9 mouse cellular contexts compared by ENCODE assay signal in the genomic region with DNA sequence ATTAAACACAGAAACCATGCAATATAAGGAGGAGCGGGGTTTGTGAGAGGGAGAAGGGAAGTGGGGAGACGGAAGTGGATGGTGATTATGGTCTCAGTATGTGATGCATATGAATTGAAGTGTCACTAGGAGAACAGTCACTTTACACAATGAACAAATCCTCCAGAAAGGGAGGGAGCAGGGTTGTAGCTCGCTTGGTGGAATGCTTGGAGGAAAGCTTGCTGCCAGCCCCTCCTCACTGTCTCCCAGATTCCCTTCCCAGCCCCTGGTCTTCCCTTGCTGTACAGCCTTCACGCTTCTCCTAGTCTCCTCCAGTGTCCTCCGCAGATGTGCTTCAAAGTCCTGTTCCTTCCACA. TPM values are rescaled to one million over a fixed set of nuclear protein-coding genes. Genes with fewer than 3 reads are reported as not detected.
DNase-seq lines count a peak whose midpoint lies in the region; ATAC-seq and TF ChIP-seq lines count a peak whose summit lies in the region.
"Had no signal": no experiment of that assay in that cellular context is flagged by ENCODE, and none has a peak within 500 bp of the region (broad histone marks: within the 10 kb centered on the region; RNA-seq: fewer than 3 reads in every experiment).

No protein-coding gene starts in this region.

- peak overlapping the region; percentile 34 for H3K4me2 ChIP-seq in forebrain, embryonic 11.5 days (ENCODE audit: low read depth, low read length, severe bottlenecking)
- H3K4me2 ChIP-seq in limb, embryonic 14.5 days (replicated peaks; ENCODE audit: low read depth, low read length, severe bottlenecking) = peak overlapping the region; percentile 53

- no peak overlapping the region for H3K9ac ChIP-seq in forebrain, embryonic 11.5 days (ENCODE audit: low read length)
- peak overlapping the region; percentile 40 for H3K9ac ChIP-seq in limb, embryonic 14.5 days (ENCODE audit: low read depth, low read length, severe bottlenecking)

- no peak overlapping the region for H3K27ac ChIP-seq in layer of hippocampus, adult 2 months
- H3K27ac ChIP-seq in forebrain, embryonic 11.5 days (ENCODE audit: low read depth, low read length) = no peak overlapping the region
- no peak overlapping the region for H3K27ac ChIP-seq in limb, embryonic 14.5 days (replicated peaks; ENCODE audit: low read depth, low read length)

- H3K9me3 ChIP-seq in forebrain, embryonic 11.5 days (ENCODE audit: control insufficient read depth, low read length) = no peaks in the 10 kb centered on the region
- no peaks in the 10 kb centered on the region for H3K9me3 ChIP-seq in limb, embryonic 14.5 days (ENCODE audit: control insufficient read depth, low read length)

- DNase-seq in layer of hippocampus, adult 2 months (ENCODE audit: low spot score in 2 of 2) = no peak
- DNase-seq in layer of hippocampus, postnatal 36 days = no peak
- DNase-seq in forebrain, embryonic 11.5 days (ENCODE audit: low spot score) = no peak
- no peak for DNase-seq in limb, embryonic 14.5 days (ENCODE audit: low spot score)
- peak; percentile 33 for DNase-seq in retina, postnatal 1 day
- DNase-seq in spleen, postnatal 10 days (ENCODE audit: low spot score in 2 of 2) = no peak
- no peak for DNase-seq in cerebellum, postnatal 10 days
- no peak for DNase-seq in left cerebral cortex, adult 9 months (ENCODE audit: low spot score in 2 of 2)
- DNase-seq: kidney, postnatal 10 days had no signal

- WGBS in forebrain, embryonic 11.5 days = 48% methylated on average over 5 of the region's 5 CpGs
- WGBS in limb, embryonic 14.5 days = 28% methylated on average over 5 of the region's 5 CpGs

- no peak for TF ChIP-seq POLR2A in limb, embryonic 14.5 days (IDR thresholded peaks at IDR 0.05; ENCODE audit: borderline replicate concordance, extremely low read depth, insufficient read depth, insufficient read length)

- no peaks in the 10 kb centered on the region; the same call in 1 of the 2 replicates for H3K27me3 ChIP-seq in forebrain, embryonic 11.5 days (ENCODE audit: control insufficient read depth, insufficient read depth, low read length)
- no peaks in the 10 kb centered on the region for H3K27me3 ChIP-seq in limb, embryonic 14.5 days (ENCODE audit: control insufficient read depth, insufficient read depth, low read length)

- no peaks in the 10 kb centered on the region for H3K36me3 ChIP-seq in forebrain, embryonic 11.5 days (ENCODE audit: control insufficient read depth, insufficient read depth, low read length)
- H3K36me3 ChIP-seq in limb, embryonic 14.5 days (ENCODE audit: control insufficient read depth, insufficient read depth, low read length) = no peaks in the 10 kb centered on the region

- no peak for ATAC-seq in forebrain, embryonic 11.5 days (replicated peaks; ENCODE audit: low FRiP score)
- no peak for ATAC-seq in limb, embryonic 14.5 days (ENCODE audit: low FRiP score, low read depth)

- no peak for TF ChIP-seq CTCF in layer of hippocampus, adult 2 months (conservative IDR thresholded peaks at IDR 0.05)

- H3K4me1 ChIP-seq in forebrain, embryonic 11.5 days (replicated peaks; ENCODE audit: control insufficient read depth, insufficient read depth, low read length) = no peaks in the 10 kb centered on the region
- H3K4me1 ChIP-seq in limb, embryonic 14.5 days (ENCODE audit: control insufficient read depth, insufficient read depth, low read length) = no peaks in the 10 kb centered on the region

- peak overlapping the region; percentile 33; the same call in 1 of the 2 replicates for H3K4me3 ChIP-seq in layer of hippocampus, adult 2 months
- peak overlapping the region; percentile 12; the same call in 1 of the 2 replicates for H3K4me3 ChIP-seq in forebrain, embryonic 11.5 days (ENCODE audit: low read depth, low read length)
- peak overlapping the region; percentile 32 for H3K4me3 ChIP-seq in limb, embryonic 14.5 days (replicated peaks; ENCODE audit: low read length)

RNA-seq across cellular contexts. Expression of gene Gpld1, which starts 22.9 kb away (rescaled TPM):
- total RNA-seq in layer of hippocampus, adult 2 months (2021) = 10 to 100 TPM; 19.4 to 21.7 TPM
- 10 to 100 TPM; 15.5 to 17.3 TPM for total RNA-seq in layer of hippocampus, postnatal 36 days (2021)
- 0.44 and 0.87 TPM in 2 replicates for polyA plus RNA-seq in forebrain, embryonic 11.5 days (2014; fragmentation: Nextera tagmentation; extraction: Ambion mirVana)
- polyA plus RNA-seq in limb, embryonic 14.5 days (2012; rRNA removed) = 2.1 and 2.4 TPM in 2 replicates
- 2.1 and 3.5 TPM in 2 replicates for polyA plus RNA-seq in limb, embryonic 14.5 days (2014; fragmentation: Nextera tagmentation; extraction: Ambion mirVana)

RNA-seq across cellular contexts. Expression of gene Aldh5a1, which starts 28.4 kb away (rescaled TPM):
- 10 to 100 TPM; 63.0 to 64.3 TPM for total RNA-seq in layer of hippocampus, adult 2 months (2021)
- total RNA-seq in layer of hippocampus, postnatal 36 days (2021) = 10 to 100 TPM; 60.9 to 64.0 TPM
- 10.4 and 10.5 TPM in 2 replicates for polyA plus RNA-seq in forebrain, embryonic 11.5 days (2014; fragmentation: Nextera tagmentation; extraction: Ambion mirVana)
- polyA plus RNA-seq in limb, embryonic 14.5 days (2012; rRNA removed) = 6.3 and 6.7 TPM in 2 replicates
- polyA plus RNA-seq in limb, embryonic 14.5 days (2014; fragmentation: Nextera tagmentation; extraction: Ambion mirVana) = 5.3 and 5.5 TPM in 2 replicates

RNA-seq across cellular contexts. Expression of gene Mrs2, which starts 54.4 kb away (rescaled TPM):
- total RNA-seq in layer of hippocampus, adult 2 months (2021) = 10 to 100 TPM; 56.5 to 67.1 TPM
- total RNA-seq in layer of hippocampus, postnatal 36 days (2021) = 10 to 100 TPM; 57.9 to 63.5 TPM
- 24.7 and 25.9 TPM in 2 replicates for polyA plus RNA-seq in forebrain, embryonic 11.5 days (2014; fragmentation: Nextera tagmentation; extraction: Ambion mirVana)
- 22.9 and 28.4 TPM in 2 replicates for polyA plus RNA-seq in limb, embryonic 14.5 days (2012; rRNA removed)
- 15.1 and 17.6 TPM in 2 replicates for polyA plus RNA-seq in limb, embryonic 14.5 days (2014; fragmentation: Nextera tagmentation; extraction: Ambion mirVana)
